Mouse (Mus musculus) small intestine, adult 2 months (tissue): ENCODE results near the gene Hecw2.

Experiments
- CTCF ChIP-seq: fragments of 200-500 bp; IDR thresholded peaks from 2 replicates; pipeline ENCODE4 v1.5.1; 2012; ENCODE audit warnings: low read depth, mild to moderate bottlenecking, control low read depth, inconsistent platforms, low read length, moderate library complexity, mixed read lengths; ENCODE audit not compliant: insufficient replicate concordance, insufficient read length; ENCODE audit errors: extremely low read depth
- POLR2A ChIP-seq: fragments of 200-500 bp; IDR thresholded peaks from 2 replicates; pipeline ENCODE4 v1.6.1; 2012; ENCODE audit warnings: low read depth, mild to moderate bottlenecking, control low read depth, inconsistent platforms, low read length, moderate library complexity

DNA sequence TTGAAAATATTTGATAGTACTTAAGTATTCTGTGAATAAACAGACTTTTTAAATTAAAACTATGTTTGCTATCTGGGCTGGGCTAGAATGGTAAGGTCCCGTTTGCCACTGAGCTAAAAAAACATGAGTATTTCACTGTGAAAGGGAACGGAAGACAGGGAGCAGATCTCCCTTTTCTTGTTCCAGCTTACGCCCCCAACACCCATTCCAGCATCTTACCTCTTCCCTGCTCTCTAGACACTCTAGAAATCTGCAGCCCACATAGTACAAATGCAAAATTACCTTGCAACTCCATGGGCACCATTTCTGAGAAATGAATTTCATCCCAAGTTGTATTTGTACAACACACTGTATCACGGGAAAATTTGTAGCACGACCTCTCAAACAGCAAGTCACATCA is 49.9 kb downstream of the Hecw2 start:
- TF ChIP-seq CTCF (no peak), POLR2A (no peak)
